Comparison of ENCODE assay signal across 10 mouse cellular contexts in the genomic region with DNA sequence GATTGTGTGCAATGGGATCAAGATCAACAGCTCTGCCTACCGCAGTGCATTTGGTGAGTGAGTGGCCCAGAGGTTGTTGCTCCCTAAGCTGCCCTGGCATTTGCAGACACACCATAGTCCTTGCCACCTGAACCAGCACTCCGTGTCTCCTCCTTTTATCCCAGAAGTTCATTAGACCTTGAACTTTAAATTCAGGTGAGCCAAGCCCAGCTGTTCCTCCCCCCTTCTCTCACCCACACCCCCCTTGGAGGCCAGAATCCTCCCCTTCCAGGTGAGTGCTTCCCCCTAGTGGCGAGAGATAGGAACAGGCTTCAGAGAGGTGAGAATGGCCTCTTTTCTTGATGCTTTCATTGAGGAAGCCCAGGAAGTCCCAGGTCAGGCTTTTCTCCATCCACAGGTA. TPM values are rescaled to one million over a fixed set of nuclear protein-coding genes. Genes with fewer than 3 reads are reported as not detected.
DNase-seq lines count a peak whose midpoint lies in the region; ATAC-seq lines count a peak whose summit lies in the region.
"Had no signal": no experiment of that assay in that cellular context is flagged by ENCODE, and none has a peak within 500 bp of the region (broad histone marks: within the 10 kb centered on the region; RNA-seq: fewer than 3 reads in every experiment).

No protein-coding gene starts in this region.

- peaks cover 30% of the 10 kb centered on the region for H3K36me3 ChIP-seq in midbrain, embryonic 10.5 days
- peaks cover 8% of the 10 kb centered on the region for H3K36me3 ChIP-seq in midbrain, embryonic 16.5 days (ENCODE audit: control insufficient read depth, insufficient read depth, low read length)
- peaks cover 6% of the 10 kb centered on the region for H3K36me3 ChIP-seq in embryonic facial prominence, embryonic 11.5 days (replicated peaks; ENCODE audit: control insufficient read depth, insufficient read depth, low read depth, low read length)

- H3K27me3 ChIP-seq in midbrain, embryonic 10.5 days (ENCODE audit: low read depth, poor library complexity, severe bottlenecking), result no peaks in the 10 kb centered on the region
- no peaks in the 10 kb centered on the region for H3K27me3 ChIP-seq in midbrain, embryonic 16.5 days (ENCODE audit: control insufficient read depth, insufficient read depth, low read depth, low read length)
- no peaks in the 10 kb centered on the region for H3K27me3 ChIP-seq in embryonic facial prominence, embryonic 11.5 days (ENCODE audit: control insufficient read depth, insufficient read depth, low read length)
- H3K27me3 ChIP-seq: limb, embryonic 12.5 days; stomach, embryonic 15.5 days had no signal

- intact Hi-C loops in left cerebral cortex, postnatal 36 days (cut with DNase I), result no loop called here

- DNase-seq in cerebellum, adult 18-20 months, result peak; percentile 16 to 22
- peak; percentile 30 for DNase-seq in midbrain, embryonic 10.5 days (ENCODE audit: low spot score)
- peak; percentile 67 for DNase-seq in embryonic facial prominence, embryonic 11.5 days (ENCODE audit: low spot score)
- DNase-seq in lung, postnatal 14 days, result peak; percentile 39
- no peak for DNase-seq in layer of hippocampus, adult 8-10 months (ENCODE audit: low spot score in 2 of 2)
- no peak for DNase-seq in left cerebral cortex, postnatal 36 days (ENCODE audit: low spot score in 2 of 2)

- no peak overlapping the region for H3K4me2 ChIP-seq in midbrain, embryonic 16.5 days (ENCODE audit: low read length)
- H3K4me2 ChIP-seq in embryonic facial prominence, embryonic 11.5 days (ENCODE audit: low read depth, low read length), result no peak overlapping the region
- H3K4me2 ChIP-seq: limb, embryonic 12.5 days; stomach, embryonic 15.5 days had no signal

- WGBS in midbrain, embryonic 10.5 days, result 39% methylated on average over 3 of the region's 3 CpGs
- WGBS in midbrain, embryonic 16.5 days, result 46% methylated on average over 3 of the region's 3 CpGs
- WGBS in embryonic facial prominence, embryonic 11.5 days, result 46% methylated on average over 3 of the region's 3 CpGs

- no peaks in the 10 kb centered on the region for H3K4me1 ChIP-seq in midbrain, embryonic 10.5 days
- H3K4me1 ChIP-seq in midbrain, embryonic 16.5 days (ENCODE audit: control insufficient read depth, insufficient read depth, low read length), result no peaks in the 10 kb centered on the region
- no peaks in the 10 kb centered on the region for H3K4me1 ChIP-seq in embryonic facial prominence, embryonic 11.5 days (ENCODE audit: control insufficient read depth, insufficient read depth, low read length)
- H3K4me1 ChIP-seq: limb, embryonic 12.5 days; stomach, embryonic 15.5 days had no signal

- H3K9ac ChIP-seq in midbrain, embryonic 16.5 days (ENCODE audit: low read depth, low read length), result no peak overlapping the region
- no peak overlapping the region for H3K9ac ChIP-seq in embryonic facial prominence, embryonic 11.5 days (replicated peaks; ENCODE audit: low read length)
- H3K9ac ChIP-seq: limb, embryonic 12.5 days; stomach, embryonic 15.5 days had no signal

- no peak overlapping the region for H3K4me3 ChIP-seq in midbrain, embryonic 10.5 days
- H3K4me3 ChIP-seq in midbrain, embryonic 16.5 days (ENCODE audit: low read depth, low read length), result no peak overlapping the region
- no peak overlapping the region for H3K4me3 ChIP-seq in embryonic facial prominence, embryonic 11.5 days (ENCODE audit: low read depth, low read length)
- H3K4me3 ChIP-seq: limb, embryonic 12.5 days; stomach, embryonic 15.5 days had no signal

- no peak for ATAC-seq in cerebellum, adult (ENCODE audit: insufficient number of reproducible peaks, low FRiP score, low TSS enrichment)
- no peak for ATAC-seq in midbrain, embryonic 16.5 days
- no peak for ATAC-seq in embryonic facial prominence, embryonic 11.5 days (replicated peaks; ENCODE audit: insufficient number of reproducible peaks, low FRiP score, low TSS enrichment, low read depth)

- no peaks in the 10 kb centered on the region for H3K9me3 ChIP-seq in midbrain, embryonic 10.5 days (replicated peaks)
- no peaks in the 10 kb centered on the region for H3K9me3 ChIP-seq in midbrain, embryonic 16.5 days (replicated peaks; ENCODE audit: control insufficient read depth, low read length, poor library complexity, severe bottlenecking)
- no peaks in the 10 kb centered on the region for H3K9me3 ChIP-seq in embryonic facial prominence, embryonic 11.5 days (replicated peaks; ENCODE audit: control insufficient read depth, low read length)
- H3K9me3 ChIP-seq: stomach, embryonic 15.5 days had no signal

- H3K27ac ChIP-seq in midbrain, embryonic 10.5 days (replicated peaks), result no peak overlapping the region
- H3K27ac ChIP-seq in midbrain, embryonic 16.5 days (ENCODE audit: low read length), result no peak overlapping the region
- no peak overlapping the region for H3K27ac ChIP-seq in embryonic facial prominence, embryonic 11.5 days (replicated peaks; ENCODE audit: low read depth, low read length)
- H3K27ac ChIP-seq: limb, embryonic 12.5 days; stomach, embryonic 15.5 days had no signal

RNA-seq across cellular contexts. Expression of a gene that starts 19.3 kb away (rescaled TPM):
- 5.2 and 7.0 TPM in 2 replicates for polyA plus RNA-seq in midbrain, embryonic 10.5 days (2016; fragmentation: Nextera tagmentation; extraction: Ambion mirVana)
- polyA plus RNA-seq in midbrain, embryonic 16.5 days (2015; fragmentation: Nextera tagmentation; extraction: Ambion mirVana), result 13.2 and 13.9 TPM in 2 replicates
- polyA plus RNA-seq in embryonic facial prominence, embryonic 11.5 days (2014; fragmentation: Nextera tagmentation; extraction: Ambion mirVana), result 8.2 and 8.6 TPM in 2 replicates
- 10 to 100 TPM in 1 of 4 experiments, 1 to 10 TPM in 3; 9.4 to 11.2 (median 9.4) TPM for total RNA-seq in layer of hippocampus, adult 8-10 months (2022)
- 1 to 10 TPM; 7.3 to 9.9 TPM for total RNA-seq in left cerebral cortex, postnatal 36 days (2021)

RNA-seq across cellular contexts. Expression of a gene that starts 39.1 kb away (rescaled TPM):
- polyA plus RNA-seq in midbrain, embryonic 10.5 days (2016; fragmentation: Nextera tagmentation; extraction: Ambion mirVana), result 27.4 and 28.7 TPM in 2 replicates
- 21.4 and 21.9 TPM in 2 replicates for polyA plus RNA-seq in midbrain, embryonic 16.5 days (2015; fragmentation: Nextera tagmentation; extraction: Ambion mirVana)
- 30.7 and 36.6 TPM in 2 replicates for polyA plus RNA-seq in embryonic facial prominence, embryonic 11.5 days (2014; fragmentation: Nextera tagmentation; extraction: Ambion mirVana)
- 10 to 100 TPM; 20.2 to 22.9 (median 20.8) TPM for total RNA-seq in layer of hippocampus, adult 8-10 months (2022)
- 10 to 100 TPM; 20.0 to 23.7 TPM for total RNA-seq in left cerebral cortex, postnatal 36 days (2021)

RNA-seq across cellular contexts. Expression of a gene that starts 49.6 kb away (rescaled TPM):
- polyA plus RNA-seq in midbrain, embryonic 10.5 days (2016; fragmentation: Nextera tagmentation; extraction: Ambion mirVana), result 309 and 330 TPM in 2 replicates
- 296 and 334 TPM in 2 replicates for polyA plus RNA-seq in midbrain, embryonic 16.5 days (2015; fragmentation: Nextera tagmentation; extraction: Ambion mirVana)
- polyA plus RNA-seq in embryonic facial prominence, embryonic 11.5 days (2014; fragmentation: Nextera tagmentation; extraction: Ambion mirVana), result 319 and 335 TPM in 2 replicates
- 10 to 100 TPM; 12.5 to 15.2 (median 13.3) TPM for total RNA-seq in layer of hippocampus, adult 8-10 months (2022)
- total RNA-seq in left cerebral cortex, postnatal 36 days (2021), result 10 to 100 TPM; 26.2 to 26.6 TPM

RNA-seq across cellular contexts. Expression of a gene that starts 54.3 kb away (rescaled TPM):
- polyA plus RNA-seq in midbrain, embryonic 10.5 days (2016; fragmentation: Nextera tagmentation; extraction: Ambion mirVana), result 232 and 244 TPM in 2 replicates
- 197 and 202 TPM in 2 replicates for polyA plus RNA-seq in midbrain, embryonic 16.5 days (2015; fragmentation: Nextera tagmentation; extraction: Ambion mirVana)
- 273 and 274 TPM in 2 replicates for polyA plus RNA-seq in embryonic facial prominence, embryonic 11.5 days (2014; fragmentation: Nextera tagmentation; extraction: Ambion mirVana)
- total RNA-seq in layer of hippocampus, adult 8-10 months (2022), result 100 to 1,000 TPM; 118 to 126 (median 121) TPM
- 100 to 1,000 TPM; 122 to 128 TPM for total RNA-seq in left cerebral cortex, postnatal 36 days (2021)

Comparison
In these comparisons a context has a peak if more than half of its experiments do, and no peak if none do; other contexts are left out.
1. DNase-seq: peak in cerebellum, adult 18-20 months (2 of 2), midbrain, embryonic 10.5 days (single experiment), embryonic facial prominence, embryonic 11.5 days (single experiment) and lung, postnatal 14 days (single experiment); none in layer of hippocampus, adult 8-10 months (0 of 2) and left cerebral cortex, postnatal 36 days (0 of 2).